Mouse (Mus musculus): Measurements from ENCODE around the gene Cd151. TPM values are rescaled to one million over a fixed set of nuclear protein-coding genes. Genes with fewer than 3 reads are reported as not detected.

The Cd151 gene
- total RNA-seq, 2 experiments from 2014 or later = 21.4 to 21.5 TPM

GRCm38 (mm10) chr7:141495379-141495778, 28.2 kb downstream of the Cd151 start:
- DNase-seq = no peak

GRCm38 (mm10) chr7:141495940-141496339, 28.7 kb downstream of the Cd151 start:
- DNase-seq = no peak

DNA sequence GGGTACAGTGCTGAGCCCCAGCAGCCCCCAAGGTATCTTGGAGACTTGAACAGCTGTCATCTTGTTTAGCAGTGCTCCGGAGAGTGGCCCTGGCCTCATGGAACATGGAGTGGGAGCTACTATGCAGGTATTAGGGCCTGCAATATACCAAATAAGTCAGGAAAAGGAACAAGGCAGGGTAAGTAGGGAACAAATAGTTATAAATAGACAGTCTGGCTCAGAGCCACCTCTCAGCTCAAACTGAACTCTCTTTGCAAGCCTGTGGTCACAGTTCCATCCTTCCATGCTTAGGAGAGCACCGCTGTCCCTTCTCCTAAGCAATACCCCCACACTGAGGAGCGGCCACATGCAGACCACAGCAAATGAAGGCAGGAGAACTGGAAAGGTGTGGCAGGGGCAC, 30.4 kb downstream of the Cd151 start:
- no peak for DNase-seq

DNA sequence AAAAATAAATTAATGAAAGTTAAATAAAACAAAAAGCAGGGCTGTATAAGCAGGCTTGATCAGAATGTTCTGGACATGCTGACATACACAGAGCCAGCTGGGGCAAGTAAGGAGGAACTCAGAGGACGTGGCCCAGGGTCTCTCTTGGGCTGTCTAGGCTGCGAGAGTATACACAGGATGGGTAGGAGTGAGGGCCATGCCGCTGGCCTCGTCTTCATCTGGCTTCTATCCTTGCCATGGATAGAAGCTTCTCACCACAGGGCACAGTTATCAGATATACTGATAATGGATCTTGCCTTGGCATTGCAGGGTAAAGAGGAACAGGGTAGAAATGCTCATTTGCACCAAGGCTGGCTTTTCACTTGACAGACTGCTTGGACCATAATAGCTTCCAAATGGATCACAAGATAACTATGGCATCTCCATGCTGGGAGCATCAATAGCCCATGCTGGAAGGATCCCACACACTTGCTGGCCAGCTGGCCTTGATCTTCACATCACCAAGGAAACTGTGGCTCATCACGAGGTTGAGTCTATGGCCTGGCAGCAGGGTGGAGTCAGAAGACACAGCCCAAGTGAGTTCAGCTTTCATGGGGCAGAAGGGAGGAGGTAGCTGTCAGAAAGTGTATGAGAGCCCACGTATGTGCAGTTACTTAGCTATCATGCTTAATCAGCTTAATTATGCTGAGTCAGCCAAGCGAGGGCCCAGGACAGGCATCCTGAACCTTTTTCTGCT, 34.8 kb downstream of the Cd151 start:
- no peak for DNase-seq

GRCm38 (mm10) chr7:141502556-141502905, 35.3 kb downstream of the Cd151 start:
- no peak for DNase-seq

GRCm38 (mm10) chr7:141506278-141506677, 39.1 kb downstream of the Cd151 start:
- no peak for DNase-seq

- DNase-seq = no peak
These were observed 41.0 kb downstream of the Cd151 start for GRCm38 (mm10) chr7:141508160-141508559.

DNA sequence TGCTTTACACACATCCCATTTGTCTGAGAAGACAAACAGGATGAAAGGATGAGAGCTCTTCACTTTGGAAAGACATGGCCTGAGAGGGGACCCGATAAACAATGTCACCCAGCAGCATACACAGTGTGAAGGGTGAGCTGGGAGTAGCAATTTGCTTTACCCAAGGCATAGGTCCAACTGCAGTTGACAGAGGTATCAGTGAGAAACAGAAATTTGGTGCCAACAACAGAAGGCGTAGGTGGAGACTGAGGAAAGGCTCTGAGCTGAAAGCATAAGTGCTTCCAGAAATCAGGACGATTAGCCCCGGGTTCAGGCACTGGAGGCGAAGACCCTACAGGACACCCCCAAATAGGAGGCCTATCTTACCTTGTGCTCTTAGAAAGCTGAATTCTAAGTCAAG, 43.0 kb downstream of the Cd151 start:
- no peak for DNase-seq

DNA sequence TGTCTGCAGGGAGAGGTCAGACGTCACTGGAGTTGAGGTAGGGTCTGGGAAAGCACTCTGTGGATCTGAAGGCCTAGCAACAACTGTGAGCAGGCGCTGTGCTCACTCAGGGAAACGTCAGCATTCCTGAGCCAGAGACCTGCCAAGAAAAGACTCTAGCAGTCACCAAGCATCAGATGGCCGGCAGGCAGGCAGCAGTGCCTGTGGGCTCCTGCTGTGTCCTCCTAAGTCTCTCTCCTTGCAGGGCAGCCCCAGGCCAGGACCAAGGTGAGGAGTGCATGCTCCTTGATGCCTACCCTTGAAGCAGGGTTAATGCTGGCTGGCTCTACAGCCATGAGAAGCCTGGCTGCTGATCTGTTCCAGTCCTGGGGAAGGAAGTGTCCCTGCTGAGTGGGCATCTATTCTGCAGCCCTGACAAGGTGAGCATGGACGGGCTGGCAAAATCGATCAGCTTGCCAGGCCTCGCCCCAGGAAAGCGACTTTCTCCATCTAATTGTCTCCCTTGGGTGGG, 43.5 kb downstream of the Cd151 start:
- no peak for DNase-seq

DNA sequence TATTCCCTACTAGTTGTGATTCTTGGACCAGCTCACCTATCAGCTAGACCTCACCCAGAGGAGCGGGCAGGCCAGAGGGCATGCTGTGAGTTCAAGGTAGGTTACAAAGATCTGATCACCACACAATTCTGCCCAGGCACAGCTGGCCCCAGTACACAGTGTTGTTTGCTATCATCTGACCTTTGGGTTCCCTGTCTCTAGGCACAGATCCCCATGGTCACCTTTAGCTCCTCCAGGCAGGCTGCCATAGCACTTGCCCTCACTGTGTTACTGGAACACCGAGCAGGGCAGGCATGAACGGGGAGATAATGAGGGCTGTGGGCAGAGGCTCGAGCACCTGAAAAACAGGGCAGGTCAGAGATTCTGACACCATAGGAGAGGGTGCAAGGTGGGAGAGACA, 50.4 kb downstream of the Cd151 start:
- DNase-seq = no peak

GRCm38 (mm10) chr7:141518296-141518695, 51.1 kb downstream of the Cd151 start:
- no peak for DNase-seq

DNA sequence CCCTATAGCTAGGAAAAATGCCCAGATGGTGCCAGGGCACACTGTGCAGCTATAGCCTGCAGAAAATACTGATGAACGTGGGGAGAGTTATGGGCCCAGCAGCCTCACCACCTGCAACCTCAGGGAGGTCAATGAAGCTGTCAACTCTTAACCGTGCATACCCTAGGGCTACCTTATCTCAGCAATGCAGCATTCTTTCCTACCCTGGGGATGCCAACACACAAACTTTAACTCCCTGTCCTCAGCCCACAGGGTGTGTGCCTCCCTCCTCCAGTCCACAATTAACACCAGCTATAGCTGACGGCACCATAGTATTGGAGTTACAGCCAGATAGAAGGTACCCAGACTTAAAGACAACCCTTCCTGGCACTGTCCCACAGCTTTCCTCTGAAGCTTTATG, 51.7 kb downstream of the Cd151 start:
- no peak for DNase-seq

- DNase-seq = no peak
These were observed 52.6 kb downstream of the Cd151 start for GRCm38 (mm10) chr7:141519795-141520194.

Other genes starting within 250 kb of the Cd151 start
- gene Phrf1, start 238.6 kb upstream of the Cd151 start, total RNA-seq (2021) = 10 to 100 TPM; 79.9 to 86.9 TPM
- 1 to 10 TPM in 1 of 2 experiments, under 1 TPM in 1; 0.51 to 1.2 TPM for gene Irf7, start 200.9 kb upstream of the Cd151 start, total RNA-seq (2021)
- not detected for gene Cdhr5, start 190.6 kb upstream of the Cd151 start, total RNA-seq (2021)
- not detected for gene Sct, start 188.3 kb upstream of the Cd151 start, total RNA-seq (2021)
- under 1 TPM in 1 of 2 experiments, not detected in 1; 0.18 TPM for gene Drd4, start 175.4 kb upstream of the Cd151 start, total RNA-seq (2021)
- 10 to 100 TPM; 79.4 to 82.5 TPM for gene Deaf1, start 139.7 kb upstream of the Cd151 start, total RNA-seq (2021)
- 10 to 100 TPM; 32.4 to 34.3 TPM for gene Tmem80, start 139.7 kb upstream of the Cd151 start, total RNA-seq (2021)
- 1 to 10 TPM; 4.6 to 5.8 TPM for gene Eps8l2, start 128.5 kb upstream of the Cd151 start, total RNA-seq (2021)
- gene Taldo1, start 75.2 kb upstream of the Cd151 start, total RNA-seq (2021) = 100 to 1,000 TPM; 119 to 121 TPM
- 10 to 100 TPM; 42.2 to 48.4 TPM for gene Gatd1, start 53.3 kb upstream of the Cd151 start, total RNA-seq (2021)
- gene Cend1, start 37.9 kb upstream of the Cd151 start, total RNA-seq (2021) = 100 to 1,000 TPM; 250 to 269 TPM
- gene Slc25a22, start 29.5 kb upstream of the Cd151 start, total RNA-seq (2021) = 100 to 1,000 TPM; 319 to 341 TPM
- gene Pidd1, start 23.4 kb upstream of the Cd151 start, total RNA-seq (2021) = 1 to 10 TPM in 1 of 2 experiments, under 1 TPM in 1; 0.66 to 1.1 TPM
- gene Rplp2, start 20.0 kb upstream of the Cd151 start, total RNA-seq (2021) = 100 to 1,000 TPM; 556 TPM
- gene Pnpla2, start 12.2 kb upstream of the Cd151 start, total RNA-seq (2021) = 10 to 100 TPM; 17.7 to 27.0 TPM
- gene Cracr2b, start 6.3 kb upstream of the Cd151 start, total RNA-seq (2021) = 1 to 10 TPM; 3.9 to 6.0 TPM
- gene Polr2l, start 7.7 kb downstream of the Cd151 start, total RNA-seq (2021) = 10 to 100 TPM; 42.8 to 44.9 TPM
- 10 to 100 TPM; 13.1 to 13.7 TPM for gene Tspan4, start 7.8 kb downstream of the Cd151 start, total RNA-seq (2021)
- 10 to 100 TPM; 73.0 to 73.3 TPM for gene Chid1, start 72.5 kb downstream of the Cd151 start, total RNA-seq (2021)
- 100 to 1,000 TPM; 231 to 245 TPM for gene Ap2a2, start 94.8 kb downstream of the Cd151 start, total RNA-seq (2021)
- gene Muc6, start 187.9 kb downstream of the Cd151 start, total RNA-seq (2021) = not detected
- 1 to 10 TPM in 1 of 2 experiments, not detected in 1; 2.1 TPM for gene Muc2, start 222.9 kb downstream of the Cd151 start, total RNA-seq (2021)